Mouse (Mus musculus): ENCODE results near the gene Ppp1r3c. TPM values are rescaled to one million over a fixed set of nuclear protein-coding genes. Genes with fewer than 3 reads are reported as not detected.

Gene Ppp1r3c
- polyA plus RNA-seq, 1 experiment from 2014 or later: 23.7 TPM

DNA sequence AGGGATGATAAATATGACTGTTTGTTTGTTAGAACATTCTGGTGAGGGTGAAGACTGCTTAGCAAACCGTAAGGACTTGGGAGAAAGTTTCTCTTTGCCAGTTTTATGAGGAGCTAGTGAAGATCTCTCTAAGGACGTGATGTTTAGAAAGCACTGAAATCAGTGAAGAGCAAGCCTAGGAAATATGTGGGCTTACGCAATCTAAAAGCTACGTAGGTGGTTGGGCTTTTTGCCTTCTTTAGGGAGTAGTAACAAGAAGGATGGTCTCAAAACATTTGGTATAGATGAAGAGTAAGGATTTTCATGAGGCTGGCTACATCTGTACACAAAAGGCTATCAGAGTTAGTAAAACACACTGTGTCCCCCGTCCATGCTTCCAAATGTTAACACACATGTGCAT, 28.0 kb upstream of the Ppp1r3c start:
- H3K9me3 ChIP-seq (ENCODE audit: control insufficient read depth, low read length): no peaks in the 10 kb centered on the region
- no peak for ATAC-seq (ENCODE audit: low read depth)
- no peak overlapping the region for H3K27ac ChIP-seq (replicated peaks; ENCODE audit: low read depth, low read length)
- no peaks in the 10 kb centered on the region for H3K27me3 ChIP-seq (replicated peaks; ENCODE audit: control insufficient read depth, insufficient read depth, low read length)
- no peaks in the 10 kb centered on the region for H3K4me1 ChIP-seq (ENCODE audit: control insufficient read depth, insufficient read depth, low read length)
- DNase-seq (ENCODE audit: low spot score): no peak
- H3K4me3 ChIP-seq (ENCODE audit: low read depth, low read length): no peak overlapping the region
- H3K4me2 ChIP-seq (ENCODE audit: low read depth, low read length): no peak overlapping the region
- 88% methylated on average over 5 of the region's 5 CpGs for WGBS
- no peak overlapping the region for H3K9ac ChIP-seq (ENCODE audit: low read depth, low read length)
- H3K36me3 ChIP-seq (ENCODE audit: control insufficient read depth, insufficient read depth, low read length): no peaks in the 10 kb centered on the region

DNA sequence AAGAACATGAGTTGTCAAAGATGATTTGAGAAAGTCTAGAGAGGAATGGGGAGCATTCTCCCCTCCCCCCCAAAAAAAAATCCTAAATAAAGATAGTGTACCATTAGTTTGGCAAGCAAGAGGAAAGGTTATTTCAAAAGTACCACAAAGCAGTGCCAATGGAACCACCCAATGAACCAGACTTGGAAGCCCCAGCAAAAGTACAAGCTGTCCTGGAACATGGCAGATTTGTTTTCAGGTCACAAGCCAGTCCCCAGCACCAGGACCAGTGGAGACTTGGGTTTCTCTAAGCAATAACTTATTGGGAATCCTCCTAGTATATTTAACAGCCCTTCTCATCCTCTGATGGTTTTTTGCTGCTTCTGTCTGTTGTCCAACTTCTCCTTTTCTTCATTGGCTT, 12.5 kb upstream of the Ppp1r3c start:
- Histone ChIP-seq H3K4me3 (ENCODE audit: low read depth, low read length) (no peak overlapping the region), H3K4me1 (ENCODE audit: control insufficient read depth, insufficient read depth, low read length) (no peaks in the 10 kb centered on the region), H3K9me3 (ENCODE audit: control insufficient read depth, low read length) (no peaks in the 10 kb centered on the region), H3K9ac (ENCODE audit: low read depth, low read length) (no peak overlapping the region), H3K36me3 (ENCODE audit: control insufficient read depth, insufficient read depth, low read length) (no peaks in the 10 kb centered on the region), H3K27ac (replicated peaks; ENCODE audit: low read depth, low read length) (no peak overlapping the region), H3K27me3 (replicated peaks; ENCODE audit: control insufficient read depth, insufficient read depth, low read length) (no peaks in the 10 kb centered on the region), H3K4me2 (ENCODE audit: low read depth, low read length) (no peak overlapping the region)
- no peak for DNase-seq (ENCODE audit: low spot score)
- no peak for ATAC-seq (ENCODE audit: low read depth)

DNA sequence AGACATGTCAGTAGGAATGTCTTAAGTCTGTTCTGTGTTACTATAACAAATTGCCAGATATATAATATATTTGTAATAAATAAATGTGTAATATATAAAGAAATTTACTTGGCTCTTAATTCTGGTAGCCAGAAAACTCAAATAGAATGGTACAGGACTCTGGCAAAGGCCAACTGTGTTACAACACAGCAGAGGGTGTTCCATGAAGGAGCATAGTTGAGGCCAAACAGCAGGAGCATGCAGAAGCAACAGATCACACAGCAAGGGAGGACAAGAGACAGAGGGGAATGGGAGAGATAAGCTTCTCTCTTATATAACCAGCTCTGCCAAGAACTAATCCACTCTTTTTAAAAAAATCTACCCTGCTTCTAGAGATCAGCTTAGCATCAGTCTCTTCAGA, 5.9 kb upstream of the Ppp1r3c start:
- DNase-seq (ENCODE audit: low spot score) (no peak), ATAC-seq (ENCODE audit: low read depth) (no peak)
- Histone ChIP-seq H3K27me3 (replicated peaks; ENCODE audit: control insufficient read depth, insufficient read depth, low read length) (no peaks in the 10 kb centered on the region), H3K4me1 (ENCODE audit: control insufficient read depth, insufficient read depth, low read length) (no peaks in the 10 kb centered on the region), H3K9ac (ENCODE audit: low read depth, low read length) (no peak overlapping the region), H3K36me3 (ENCODE audit: control insufficient read depth, insufficient read depth, low read length) (no peaks in the 10 kb centered on the region), H3K9me3 (ENCODE audit: control insufficient read depth, low read length) (no peaks in the 10 kb centered on the region), H3K4me2 (ENCODE audit: low read depth, low read length) (no peak overlapping the region), H3K27ac (replicated peaks; ENCODE audit: low read depth, low read length) (no peak overlapping the region), H3K4me3 (ENCODE audit: low read depth, low read length) (no peak overlapping the region)

DNA sequence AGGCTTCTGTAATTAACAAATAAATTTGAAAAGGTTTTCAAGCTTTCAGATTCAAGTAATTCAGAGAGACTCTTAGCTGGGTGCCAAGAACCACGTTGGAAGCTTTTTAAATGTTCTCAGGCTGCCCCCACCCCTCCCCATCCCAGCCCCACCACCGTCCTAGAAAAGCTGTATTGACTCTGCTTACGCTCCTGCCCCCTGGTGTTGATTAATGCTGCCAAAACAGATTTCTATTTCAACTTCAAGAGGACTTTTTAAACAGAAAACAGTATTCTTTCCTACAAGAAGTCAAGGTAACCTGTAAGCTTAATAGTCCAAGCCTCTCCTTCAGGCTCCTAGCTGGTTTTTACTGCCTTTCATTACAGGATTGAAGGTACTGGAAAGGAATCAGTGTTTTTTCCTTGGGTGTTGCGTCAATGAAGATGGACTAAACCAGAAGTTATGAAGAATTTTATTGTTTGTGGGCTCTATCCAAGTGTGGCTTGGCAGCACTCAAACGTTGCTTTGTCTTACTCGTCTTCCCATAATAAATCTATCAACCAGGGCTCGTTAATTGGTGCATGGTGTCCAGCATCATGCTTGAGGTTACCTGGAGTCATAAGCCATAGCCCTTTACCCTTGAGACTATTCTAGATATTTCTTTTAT, 3.2 kb upstream of the Ppp1r3c start:
- WGBS: 50% methylated on average over 7 of the region's 7 CpGs
- no peak overlapping the region for H3K9ac ChIP-seq (ENCODE audit: low read depth, low read length)
- no peaks in the 10 kb centered on the region for H3K36me3 ChIP-seq (ENCODE audit: control insufficient read depth, insufficient read depth, low read length)
- H3K4me2 ChIP-seq (ENCODE audit: low read depth, low read length): no peak overlapping the region
- no peak overlapping the region for H3K27ac ChIP-seq (replicated peaks; ENCODE audit: low read depth, low read length)
- H3K4me1 ChIP-seq (ENCODE audit: control insufficient read depth, insufficient read depth, low read length): no peaks in the 10 kb centered on the region
- ATAC-seq (ENCODE audit: low read depth): no peak
- H3K4me3 ChIP-seq (ENCODE audit: low read depth, low read length): no peak overlapping the region
- no peaks in the 10 kb centered on the region for H3K27me3 ChIP-seq (replicated peaks; ENCODE audit: control insufficient read depth, insufficient read depth, low read length)
- H3K9me3 ChIP-seq (ENCODE audit: control insufficient read depth, low read length): no peaks in the 10 kb centered on the region
- peak; percentile 40 for DNase-seq (ENCODE audit: low spot score)

GRCm38 (mm10) chr19:36738009-36738408, 1.6 kb upstream of the Ppp1r3c start:
- 81% methylated on average over 5 of the region's 5 CpGs for WGBS
- H3K36me3 ChIP-seq (ENCODE audit: control insufficient read depth, insufficient read depth, low read length): peaks cover 11% of the 10 kb centered on the region
- DNase-seq (ENCODE audit: low spot score) (no peak), ATAC-seq (ENCODE audit: low read depth) (no peak)
- no peak overlapping the region for H3K4me3 ChIP-seq (ENCODE audit: low read depth, low read length)
- H3K9me3 ChIP-seq (ENCODE audit: control insufficient read depth, low read length): no peaks in the 10 kb centered on the region
- H3K4me2 ChIP-seq (ENCODE audit: low read depth, low read length): no peak overlapping the region
- 0 out of 2 replicates have a peak, but pooled peaks cover 4% of the 10 kb centered on the region for H3K4me1 ChIP-seq (ENCODE audit: control insufficient read depth, insufficient read depth, low read length)
- no peak overlapping the region for H3K9ac ChIP-seq (ENCODE audit: low read depth, low read length)
- H3K27ac ChIP-seq (replicated peaks; ENCODE audit: low read depth, low read length): no peak overlapping the region
- H3K27me3 ChIP-seq (replicated peaks; ENCODE audit: control insufficient read depth, insufficient read depth, low read length): no peaks in the 10 kb centered on the region

DNA sequence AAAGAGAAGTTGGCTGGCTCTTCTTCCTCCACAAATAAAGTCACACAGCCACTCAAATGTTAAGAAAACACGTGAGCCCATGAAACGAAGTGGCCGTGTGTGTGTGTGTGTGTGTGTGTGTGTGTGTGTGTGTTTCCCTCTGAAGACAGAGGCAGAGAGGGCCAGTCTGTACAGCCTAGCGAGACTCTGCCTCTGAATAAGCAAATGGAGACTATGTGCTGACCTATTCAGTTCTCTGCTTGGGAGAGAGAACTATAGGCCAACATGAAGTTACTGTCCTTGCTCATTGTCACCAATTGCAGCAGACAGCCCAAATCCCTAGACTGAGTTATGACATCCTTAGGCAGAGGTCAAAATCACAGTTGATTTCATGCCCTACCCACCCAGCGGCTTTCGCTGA, 634 bp upstream of the Ppp1r3c start:
- Histone ChIP-seq H3K4me2 (ENCODE audit: low read depth, low read length) (peak overlapping the region; percentile 66), H3K9ac (ENCODE audit: low read depth, low read length) (peak overlapping the region; percentile 78), H3K27me3 (replicated peaks; ENCODE audit: control insufficient read depth, insufficient read depth, low read length) (no peaks in the 10 kb centered on the region), H3K4me3 (ENCODE audit: low read depth, low read length) (peak overlapping the region; percentile 47), H3K27ac (replicated peaks; ENCODE audit: low read depth, low read length) (peak overlapping the region; percentile 89), H3K4me1 (ENCODE audit: control insufficient read depth, insufficient read depth, low read length) (0 out of 2 replicates have a peak, but pooled peaks cover 4% of the 10 kb centered on the region), H3K36me3 (ENCODE audit: control insufficient read depth, insufficient read depth, low read length) (peaks cover 20% of the 10 kb centered on the region), H3K9me3 (ENCODE audit: control insufficient read depth, low read length) (no peaks in the 10 kb centered on the region)
- DNase-seq (ENCODE audit: low spot score): no peak
- 35% methylated on average over 6 of the region's 6 CpGs for WGBS
- ATAC-seq (ENCODE audit: low read depth): peak; percentile 43

- Histone ChIP-seq H3K4me3 (ENCODE audit: low read depth, low read length) (0 out of 2 replicates have a peak overlapping the region, but pooled peaks have one; percentile 5), H3K4me1 (ENCODE audit: control insufficient read depth, insufficient read depth, low read length) (0 out of 2 replicates have a peak, but pooled peaks cover 7% of the 10 kb centered on the region), H3K4me2 (ENCODE audit: low read depth, low read length) (peak overlapping the region; percentile 66), H3K27me3 (replicated peaks; ENCODE audit: control insufficient read depth, insufficient read depth, low read length) (no peaks in the 10 kb centered on the region), H3K9me3 (ENCODE audit: control insufficient read depth, low read length) (no peaks in the 10 kb centered on the region), H3K9ac (ENCODE audit: low read depth, low read length) (no peak overlapping the region), H3K27ac (replicated peaks; ENCODE audit: low read depth, low read length) (no peak overlapping the region), H3K36me3 (ENCODE audit: control insufficient read depth, insufficient read depth, low read length) (peaks cover 21% of the 10 kb centered on the region)
- ATAC-seq (ENCODE audit: low read depth) (0 out of 2 replicates have a peak, but pooled peaks have one; percentile 8), DNase-seq (ENCODE audit: low spot score) (peak; percentile 92)
- WGBS: 66% methylated on average over 10 of the region's 10 CpGs
Measured at GRCm38 (mm10) chr19:36734308-36735038, 2.0 kb downstream of the Ppp1r3c start.

GRCm38 (mm10) chr19:36733191-36733943, 3.1 kb downstream of the Ppp1r3c start:
- Histone ChIP-seq H3K36me3 (ENCODE audit: control insufficient read depth, insufficient read depth, low read length) (peaks cover 21% of the 10 kb centered on the region), H3K4me1 (ENCODE audit: control insufficient read depth, insufficient read depth, low read length) (0 out of 2 replicates have a peak, but pooled peaks cover 7% of the 10 kb centered on the region), H3K9me3 (ENCODE audit: control insufficient read depth, low read length) (no peaks in the 10 kb centered on the region), H3K9ac (ENCODE audit: low read depth, low read length) (no peak overlapping the region), H3K4me3 (ENCODE audit: low read depth, low read length) (no peak overlapping the region), H3K4me2 (ENCODE audit: low read depth, low read length) (no peak overlapping the region), H3K27ac (replicated peaks; ENCODE audit: low read depth, low read length) (no peak overlapping the region), H3K27me3 (replicated peaks; ENCODE audit: control insufficient read depth, insufficient read depth, low read length) (no peaks in the 10 kb centered on the region)
- no peak for ATAC-seq (ENCODE audit: low read depth)
- 93% methylated on average over 16 of the region's 16 CpGs for WGBS
- no peak for DNase-seq (ENCODE audit: low spot score)
